Mouse (Mus musculus): ENCODE results near the gene Acap3. TPM values are rescaled to one million over a fixed set of nuclear protein-coding genes. Genes with fewer than 3 reads are reported as not detected.

The Acap3 gene
- polyA plus RNA-seq (2016; fragmentation: Nextera tagmentation; extraction: Ambion mirVana): 12.3 and 13.3 TPM in 2 replicates

- WGBS: under 1% methylated on average over 52 of the region's 52 CpGs
- Histone ChIP-seq H3K4me3 (peak within 1 kb of the TSS; percentile 87), H3K36me3 (peaks cover 37% of the 10 kb centered on the region), H3K27me3 (ENCODE audit: insufficient read depth, poor library complexity, severe bottlenecking) (0 out of 2 replicates have a peak, but pooled peaks cover 5% of the 10 kb centered on the region), H3K9me3 (no peaks in the 10 kb centered on the region), H3K4me1 (peaks cover 43% of the 10 kb centered on the region), H3K27ac (peak within 1 kb of the TSS; percentile 96)
- DNase-seq (ENCODE audit: low spot score): peak; percentile 96
Measured at GRCm38 (mm10) chr4:155891551-155892001, at the start of gene Acap3, which contains the start of gene Pusl1. TSS of gene Acap3 (plus strand) at chr4:155891822. TSS of gene Pusl1 (minus strand) at chr4:155891781.

GRCm38 (mm10) chr4:155843231-155843630 is 48.4 kb upstream of the Acap3 start:
- peaks cover 53% of the 10 kb centered on the region for H3K4me1 ChIP-seq
- no peak for DNase-seq (ENCODE audit: low spot score)
- WGBS: 88% methylated on average over 5 of the region's 5 CpGs

GRCm38 (mm10) chr4:155846871-155847578 is 44.6 kb upstream of the Acap3 start, which contains the start of gene Dvl1:
TSS of gene Dvl1 (plus strand) at chr4:155847402.
- Histone ChIP-seq H3K4me1 (peaks cover 26% of the 10 kb centered on the region), H3K4me3 (peak within 1 kb of the TSS; percentile 83), H3K27ac (peak within 1 kb of the TSS; percentile 91), H3K27me3 (ENCODE audit: insufficient read depth, poor library complexity, severe bottlenecking) (peaks cover 2% of the 10 kb centered on the region; the same call in 1 of the 2 replicates), H3K36me3 (peaks cover 19% of the 10 kb centered on the region), H3K9me3 (no peaks in the 10 kb centered on the region)
- 1% methylated on average over 65 of the region's 65 CpGs for WGBS
- peak; percentile 95 for DNase-seq (ENCODE audit: low spot score)

More at GRCm38 (mm10) chr4:155843231-155843630, 48.4 kb upstream of the Acap3 start:
- Histone ChIP-seq H3K36me3 (peaks cover 25% of the 10 kb centered on the region), H3K9me3 (no peaks in the 10 kb centered on the region), H3K27me3 (ENCODE audit: insufficient read depth, poor library complexity, severe bottlenecking) (peaks cover 17% of the 10 kb centered on the region), H3K27ac (no peak overlapping the region), H3K4me3 (no peak overlapping the region)

- H3K36me3 ChIP-seq: peaks cover 14% of the 10 kb centered on the region
- WGBS: 2% methylated on average over 65 of the region's 69 CpGs
Measured at GRCm38 (mm10) chr4:155847591-155848352, 43.9 kb upstream of the Acap3 start.

GRCm38 (mm10) chr4:155848434-155849095 is 43.1 kb upstream of the Acap3 start:
- peak overlapping the region; percentile 83 for H3K4me3 ChIP-seq
- WGBS: 67% methylated on average over 7 of the region's 7 CpGs
- H3K36me3 ChIP-seq: peaks cover 8% of the 10 kb centered on the region
- H3K27ac ChIP-seq: no peak overlapping the region
- peaks cover 28% of the 10 kb centered on the region for H3K4me1 ChIP-seq
- DNase-seq (ENCODE audit: low spot score): no peak
- no peaks in the 10 kb centered on the region for H3K9me3 ChIP-seq
- H3K27me3 ChIP-seq (ENCODE audit: insufficient read depth, poor library complexity, severe bottlenecking): no peaks in the 10 kb centered on the region

More at GRCm38 (mm10) chr4:155847591-155848352, 43.9 kb upstream of the Acap3 start:
- Histone ChIP-seq H3K27me3 (ENCODE audit: insufficient read depth, poor library complexity, severe bottlenecking) (no peaks in the 10 kb centered on the region), H3K9me3 (no peaks in the 10 kb centered on the region), H3K4me1 (peaks cover 28% of the 10 kb centered on the region), H3K4me3 (peak overlapping the region; percentile 83), H3K27ac (peak overlapping the region; percentile 91)
- DNase-seq (ENCODE audit: low spot score): no peak

GRCm38 (mm10) chr4:155849391-155849790 is 42.2 kb upstream of the Acap3 start:
- WGBS: 89% methylated on average over 2 of the region's 2 CpGs
- no peak for DNase-seq (ENCODE audit: low spot score)
- Histone ChIP-seq H3K4me3 (no peak overlapping the region), H3K27me3 (ENCODE audit: insufficient read depth, poor library complexity, severe bottlenecking) (no peaks in the 10 kb centered on the region), H3K27ac (no peak overlapping the region), H3K36me3 (peaks cover 10% of the 10 kb centered on the region; the same call in 1 of the 2 replicates), H3K4me1 (peaks cover 28% of the 10 kb centered on the region), H3K9me3 (no peaks in the 10 kb centered on the region)

- DNase-seq (ENCODE audit: low spot score): no peak
- Histone ChIP-seq H3K9me3 (no peaks in the 10 kb centered on the region), H3K27ac (no peak overlapping the region), H3K27me3 (ENCODE audit: insufficient read depth, poor library complexity, severe bottlenecking) (no peaks in the 10 kb centered on the region), H3K4me1 (peaks cover 28% of the 10 kb centered on the region), H3K4me3 (no peak overlapping the region), H3K36me3 (peaks cover 15% of the 10 kb centered on the region)
- 94% methylated on average over 3 of the region's 3 CpGs for WGBS
Measured at GRCm38 (mm10) chr4:155849792-155850451, 41.7 kb upstream of the Acap3 start.

GRCm38 (mm10) chr4:155851368-155851767 is 40.3 kb upstream of the Acap3 start:
- no peak overlapping the region for H3K27ac ChIP-seq
- no peaks in the 10 kb centered on the region for H3K9me3 ChIP-seq
- peaks cover 27% of the 10 kb centered on the region for H3K4me1 ChIP-seq
- no peak overlapping the region for H3K4me3 ChIP-seq
- WGBS: 81% methylated on average over 3 of the region's 3 CpGs
- DNase-seq (ENCODE audit: low spot score): no peak
- H3K36me3 ChIP-seq: peaks cover 30% of the 10 kb centered on the region
- no peaks in the 10 kb centered on the region for H3K27me3 ChIP-seq (ENCODE audit: insufficient read depth, poor library complexity, severe bottlenecking)

GRCm38 (mm10) chr4:155851951-155852411 is 39.6 kb upstream of the Acap3 start:
- WGBS: 87% methylated on average over 2 of the region's 2 CpGs
- DNase-seq (ENCODE audit: low spot score): no peak
- Histone ChIP-seq H3K4me3 (no peak overlapping the region), H3K36me3 (peaks cover 36% of the 10 kb centered on the region), H3K4me1 (peaks cover 21% of the 10 kb centered on the region), H3K9me3 (no peaks in the 10 kb centered on the region), H3K27ac (no peak overlapping the region), H3K27me3 (ENCODE audit: insufficient read depth, poor library complexity, severe bottlenecking) (no peaks in the 10 kb centered on the region)

- DNase-seq (ENCODE audit: low spot score): no peak
- Histone ChIP-seq H3K4me3 (no peak overlapping the region), H3K9me3 (no peaks in the 10 kb centered on the region), H3K4me1 (peaks cover 12% of the 10 kb centered on the region), H3K36me3 (peaks cover 50% of the 10 kb centered on the region), H3K27ac (no peak overlapping the region), H3K27me3 (ENCODE audit: insufficient read depth, poor library complexity, severe bottlenecking) (no peaks in the 10 kb centered on the region)
- WGBS: 88% methylated on average over 9 of the region's 9 CpGs
Measured at GRCm38 (mm10) chr4:155853421-155853820, 38.2 kb upstream of the Acap3 start.

- Histone ChIP-seq H3K9me3 (no peaks in the 10 kb centered on the region), H3K4me1 (0 out of 2 replicates have a peak, but pooled peaks cover 5% of the 10 kb centered on the region), H3K4me3 (no peak overlapping the region), H3K36me3 (peaks cover 55% of the 10 kb centered on the region), H3K27ac (no peak overlapping the region), H3K27me3 (ENCODE audit: insufficient read depth, poor library complexity, severe bottlenecking) (no peaks in the 10 kb centered on the region)
- DNase-seq (ENCODE audit: low spot score): no peak
- WGBS: 96% methylated on average over 12 of the region's 12 CpGs
Measured at GRCm38 (mm10) chr4:155854991-155855390, 36.6 kb upstream of the Acap3 start.

GRCm38 (mm10) chr4:155856071-155856470 is 35.6 kb upstream of the Acap3 start:
- Histone ChIP-seq H3K4me3 (no peak overlapping the region), H3K4me1 (0 out of 2 replicates have a peak, but pooled peaks cover 5% of the 10 kb centered on the region), H3K27ac (no peak overlapping the region), H3K36me3 (peaks cover 58% of the 10 kb centered on the region), H3K27me3 (ENCODE audit: insufficient read depth, poor library complexity, severe bottlenecking) (no peaks in the 10 kb centered on the region), H3K9me3 (no peaks in the 10 kb centered on the region)
- WGBS: 89% methylated on average over 12 of the region's 12 CpGs
- no peak for DNase-seq (ENCODE audit: low spot score)
